7 mouse cellular contexts compared by ENCODE assay signal in genomic region chr13:119462596-119463560, GRCm38 (mm10). TPM values are rescaled to one million over a fixed set of nuclear protein-coding genes. Genes with fewer than 3 reads are reported as not detected.
DNase-seq lines count a peak whose midpoint lies in the region; ATAC-seq lines count a peak whose summit lies in the region.

Gene 4833420G17Rik (plus strand): TSS chr13:119462768.

- peak within 1 kb of the TSS; percentile 68 for H3K9ac ChIP-seq in intestine, embryonic 15.5 days

- no peaks in the 10 kb centered on the region for H3K27me3 ChIP-seq in intestine, embryonic 15.5 days (replicated peaks)
- no peaks in the 10 kb centered on the region for H3K27me3 ChIP-seq in midbrain, embryonic 10.5 days (ENCODE audit: low read depth, poor library complexity, severe bottlenecking)

- DNase-seq in adrenal gland, adult 2 months, result peak; percentile 90
- DNase-seq in embryo, embryonic 11.5 days (ENCODE audit: low read depth, low spot score), result peak; percentile 87
- DNase-seq in gastrocnemius, postnatal 36 days, result peak; percentile 70 to 80
- DNase-seq in left cerebral cortex, postnatal 25 days (ENCODE audit: low spot score in 2 of 2), result peak; percentile 86 to 94
- peak; percentile 89 for DNase-seq in midbrain, embryonic 10.5 days (ENCODE audit: low spot score)
- DNase-seq in right cerebral cortex, postnatal 4 days, result peak; percentile 82

- peak; percentile 99 for ATAC-seq in intestine, embryonic 15.5 days

- peak within 1 kb of the TSS; percentile 53; the same call in 1 of the 2 replicates for H3K27ac ChIP-seq in intestine, embryonic 15.5 days
- H3K27ac ChIP-seq in midbrain, embryonic 10.5 days (replicated peaks), result peak within 1 kb of the TSS; percentile 88

- WGBS in intestine, embryonic 15.5 days, result 6% methylated on average over 57 of the region's 57 CpGs
- 5% methylated on average over 57 of the region's 57 CpGs for WGBS in midbrain, embryonic 10.5 days

- intact Hi-C loops in gastrocnemius, postnatal 36 days (cut with DNase I), result no loop called here
- intact Hi-C loops in left cerebral cortex, postnatal 25 days (cut with DNase I), result no loop called here

- H3K4me1 ChIP-seq in intestine, embryonic 15.5 days (replicated peaks), result peaks cover 5% of the 10 kb centered on the region; the same call in 1 of the 2 replicates
- H3K4me1 ChIP-seq in midbrain, embryonic 10.5 days, result peaks cover 14% of the 10 kb centered on the region

- H3K4me3 ChIP-seq in intestine, embryonic 15.5 days (replicated peaks), result peak within 1 kb of the TSS; percentile 66
- H3K4me3 ChIP-seq in midbrain, embryonic 10.5 days, result peak within 1 kb of the TSS; percentile 84

- peak within 1 kb of the TSS; percentile 68 for H3K4me2 ChIP-seq in intestine, embryonic 15.5 days (replicated peaks)

- peaks cover 10% of the 10 kb centered on the region; the same call in 1 of the 2 replicates for H3K36me3 ChIP-seq in intestine, embryonic 15.5 days
- peaks cover 44% of the 10 kb centered on the region for H3K36me3 ChIP-seq in midbrain, embryonic 10.5 days

- no peaks in the 10 kb centered on the region for H3K9me3 ChIP-seq in intestine, embryonic 15.5 days
- H3K9me3 ChIP-seq in midbrain, embryonic 10.5 days (replicated peaks), result no peaks in the 10 kb centered on the region

RNA-seq across cellular contexts. Expression of gene 4833420G17Rik, which starts in this region (rescaled TPM):
- total RNA-seq in adrenal gland, adult 2 months (2021), result 10 to 100 TPM; 16.8 to 17.3 TPM
- polyA plus RNA-seq in adrenal gland, adult 2 months (2012; rRNA removed), result 6.1 and 7.4 TPM in 2 replicates
- total RNA-seq in gastrocnemius, postnatal 36 days (2021), result 1 to 10 TPM; 4.9 to 6.4 TPM
- polyA plus RNA-seq in intestine, embryonic 15.5 days (2015; fragmentation: Nextera tagmentation; extraction: Ambion mirVana), result 46.4 and 48.3 TPM in 2 replicates
- total RNA-seq in left cerebral cortex, postnatal 25 days (2021), result 10 to 100 TPM; 20.8 to 24.2 TPM
- polyA plus RNA-seq in midbrain, embryonic 10.5 days (2016; fragmentation: Nextera tagmentation; extraction: Ambion mirVana), result 68.0 and 73.6 TPM in 2 replicates

Comparison
In these comparisons a context has a peak if more than half of its experiments do, and no peak if none do; other contexts are left out.
1. Peak in every context shown above with its lines: DNase-seq, ATAC-seq, H3K4me3 ChIP-seq and H3K27ac ChIP-seq.